Mouse (Mus musculus) MEL (cell line): Measurements from ENCODE around the gene Cpn2. TPM values are rescaled to one million over a fixed set of nuclear protein-coding genes. Genes with fewer than 3 reads are reported as not detected.

ENCODE experiments used
- DNase-seq: peaks from one replicate; pipeline ENCODE4 v3.0.0; 2011; ENCODE audit warnings: low read depth, low spot score
- H3K27ac ChIP-seq: 2 replicates; pipeline ENCODE4 v1.5.1; 2012; ENCODE audit warnings: low read depth, mild to moderate bottlenecking, control low read depth, low read length, moderate library complexity; ENCODE audit not compliant: control insufficient read depth
- H3K27me3 ChIP-seq, 2 experiments: fragments of 150-350 bp in 1 of 2; sonication (generic) in 1 of 2; 2 replicates each; pipeline ENCODE4 v1.6.1; 2012; ENCODE audit warnings: low read length in 2 of 2, mild to moderate bottlenecking in 2 of 2, improper control_type of control experiment in 1 of 2, moderate library complexity in 1 of 2; ENCODE audit not compliant: insufficient read depth in 2 of 2, control insufficient read depth in 1 of 2
- H3K36me3 ChIP-seq, 2 experiments: 2 replicates each; pipeline ENCODE4 v1.6.1; 2012 to 2014; ENCODE audit warnings: low read length in 2 of 2, improper control_type of control experiment in 1 of 2, inconsistent platforms in 1 of 2, mild to moderate bottlenecking in 1 of 2; ENCODE audit not compliant: insufficient read depth in 2 of 2, control insufficient read depth in 1 of 2
- H3K4me1 ChIP-seq, 2 experiments: fragments of 150-350 bp in 1 of 2; sonication (generic) in 1 of 2; 2 replicates each; pipeline ENCODE4 v1.6.1; 2012; ENCODE audit warnings: low read length in 2 of 2, improper control_type of control experiment in 1 of 2, mild to moderate bottlenecking in 1 of 2; ENCODE audit not compliant: insufficient read depth in 2 of 2, control insufficient read depth in 1 of 2
- H3K4me3 ChIP-seq, 2 experiments: fragments of 150-350 bp in 1 of 2; sonication (generic) in 1 of 2; 2 replicates each; pipeline ENCODE4 v1.5.1; 2012; ENCODE audit warnings: low read depth in 2 of 2, low read length in 2 of 2, mild to moderate bottlenecking in 2 of 2, moderate library complexity in 2 of 2, control low read depth in 1 of 2, improper control_type of control experiment in 1 of 2; ENCODE audit not compliant: control insufficient read depth in 1 of 2, insufficient read depth in 1 of 2
- H3K79me2 ChIP-seq: 2 replicates; pipeline ENCODE4 v1.6.1; 2012; ENCODE audit warnings: mild to moderate bottlenecking, low read length, moderate library complexity; ENCODE audit not compliant: control insufficient read depth, poor library complexity, insufficient read depth
- H3K9ac ChIP-seq: 2 replicates; pipeline ENCODE4 v1.6.1; 2012; ENCODE audit warnings: low read depth, mild to moderate bottlenecking, control low read depth, low read length, moderate library complexity; ENCODE audit not compliant: control insufficient read depth, poor library complexity, severe bottlenecking
- H3K9me3 ChIP-seq: fragments of 150-350 bp; sonication (generic); replicated peaks from 2 replicates; pipeline ENCODE4 v1.6.1; 2012; ENCODE audit warnings: mild to moderate bottlenecking, low read length, improper control_type of control experiment, moderate library complexity; ENCODE audit not compliant: insufficient read depth
- BHLHE40 ChIP-seq: IDR thresholded peaks from 2 replicates; pipeline ENCODE4 v1.6.1; 2012; ENCODE audit warnings: low read depth, mild to moderate bottlenecking, inconsistent platforms, low read length, improper control_type of control experiment, borderline replicate concordance
- CHD2 ChIP-seq: IDR thresholded peaks from 2 replicates; pipeline ENCODE4 v1.6.1; 2011; ENCODE audit warnings: low read length, improper control_type of control experiment
- CTCF ChIP-seq, 3 experiments: IDR thresholded peaks in 2 of 3; conservative IDR thresholded peaks in 1 of 3; 2 replicates each; pipeline ENCODE4 v1.5.1; 2011 to 2012; ENCODE audit warnings: low read length in 3 of 3, low read depth in 2 of 3, mild to moderate bottlenecking in 2 of 3, improper control_type of control experiment in 1 of 3, inconsistent platforms in 1 of 3, mixed read lengths in 1 of 3, moderate library complexity in 1 of 3; ENCODE audit not compliant: control insufficient read depth in 1 of 3, insufficient read depth in 1 of 3, poor library complexity in 1 of 3, severe bottlenecking in 1 of 3
- E2F4 ChIP-seq: IDR thresholded peaks from 2 replicates; pipeline ENCODE4 v1.6.1; 2011; ENCODE audit warnings: low read depth, low read length, improper control_type of control experiment, borderline replicate concordance
- EP300 ChIP-seq, 2 experiments: IDR thresholded peaks; 2 replicates each; pipeline ENCODE4 v1.6.1; 2011; ENCODE audit warnings: improper control_type of control experiment in 2 of 2, low read length in 2 of 2, low read depth in 1 of 2, mild to moderate bottlenecking in 1 of 2
- ETS1 ChIP-seq: IDR thresholded peaks from 2 replicates; pipeline ENCODE4 v1.6.1; 2012; ENCODE audit warnings: low read depth, mild to moderate bottlenecking, inconsistent platforms, low read length, improper control_type of control experiment, moderate library complexity
- GATA1 ChIP-seq: IDR thresholded peaks from 2 replicates; pipeline ENCODE4 v1.6.1; 2011; ENCODE audit warnings: low read depth, low read length, improper control_type of control experiment
- HCFC1 ChIP-seq: IDR thresholded peaks from 2 replicates; pipeline ENCODE4 v1.6.1; 2012; ENCODE audit warnings: low read depth, mild to moderate bottlenecking, inconsistent platforms, low read length, improper control_type of control experiment, moderate library complexity
- JUND ChIP-seq: IDR thresholded peaks from 2 replicates; pipeline ENCODE4 v1.6.1; 2011; ENCODE audit warnings: low read depth, mild to moderate bottlenecking, improper control_type of control experiment, low read length
- KAT2A ChIP-seq: conservative IDR thresholded peaks from 2 replicates; pipeline ENCODE4 v1.6.1; 2012; ENCODE audit warnings: low read depth, low read length, improper control_type of control experiment, inconsistent platforms
- MAX ChIP-seq: IDR thresholded peaks from 2 replicates; pipeline ENCODE4 v1.6.1; 2011; ENCODE audit warnings: low read length, improper control_type of control experiment
- MAZ ChIP-seq: IDR thresholded peaks from 2 replicates; pipeline ENCODE4 v1.6.1; 2012; ENCODE audit warnings: low read depth, mild to moderate bottlenecking, inconsistent platforms, low read length, improper control_type of control experiment
- MYB ChIP-seq: IDR thresholded peaks from 2 replicates; pipeline ENCODE4 v1.6.1; 2011; ENCODE audit warnings: mild to moderate bottlenecking, low read depth, low read length, improper control_type of control experiment
- NELFE ChIP-seq: IDR thresholded peaks from 2 replicates; pipeline ENCODE4 v1.6.1; 2011; ENCODE audit warnings: low read depth, low read length, improper control_type of control experiment
- NRF1 ChIP-seq: IDR thresholded peaks from 2 replicates; pipeline ENCODE4 v1.6.1; 2014; ENCODE audit warnings: low read depth, mild to moderate bottlenecking, inconsistent platforms, low read length, improper control_type of control experiment, moderate library complexity; ENCODE audit not compliant: poor library complexity, insufficient read depth, severe bottlenecking
- POLR2A ChIP-seq, 2 experiments: IDR thresholded peaks; 2 replicates each; pipeline ENCODE4 v1.6.1; 2011 to 2012; ENCODE audit warnings: low read length in 2 of 2, mild to moderate bottlenecking in 2 of 2, control low read depth in 1 of 2, improper control_type of control experiment in 1 of 2, low read depth in 1 of 2, moderate library complexity in 1 of 2; ENCODE audit not compliant: control insufficient read depth in 1 of 2, insufficient read depth in 1 of 2, poor library complexity in 1 of 2
- POLR2AphosphoS2 ChIP-seq: IDR thresholded peaks from 2 replicates; pipeline ENCODE4 v1.6.1; 2011; ENCODE audit warnings: low read length, improper control_type of control experiment
- POLR2AphosphoS5 ChIP-seq: IDR thresholded peaks from 2 replicates; pipeline ENCODE4 v1.6.1; 2012; ENCODE audit warnings: low read depth, borderline replicate concordance, mild to moderate bottlenecking, inconsistent platforms, low read length, moderate library complexity, mixed read lengths
- RAD21 ChIP-seq: IDR thresholded peaks from 2 replicates; pipeline ENCODE4 v1.6.1; 2011; ENCODE audit warnings: mild to moderate bottlenecking, low read depth, low read length, improper control_type of control experiment
- RCOR1 ChIP-seq: IDR thresholded peaks from 2 replicates; pipeline ENCODE4 v1.6.1; 2012; ENCODE audit warnings: low read depth, mild to moderate bottlenecking, inconsistent platforms, low read length, improper control_type of control experiment
- SIN3A ChIP-seq: IDR thresholded peaks from 2 replicates; pipeline ENCODE4 v1.6.1; 2012; ENCODE audit warnings: low read length, improper control_type of control experiment, inconsistent platforms
- SMC3 ChIP-seq: IDR thresholded peaks from 2 replicates; pipeline ENCODE4 v1.6.1; 2011; ENCODE audit warnings: low read depth, low read length, improper control_type of control experiment
- TBP ChIP-seq: IDR thresholded peaks from 2 replicates; pipeline ENCODE4 v1.8.0; 2011; ENCODE audit warnings: low read depth, low read length, improper control_type of control experiment
- TCF12 ChIP-seq: IDR thresholded peaks from 2 replicates; pipeline ENCODE4 v1.6.1; 2014; ENCODE audit warnings: low read depth, mild to moderate bottlenecking, inconsistent platforms, low read length, improper control_type of control experiment, moderate library complexity
- UBTF ChIP-seq: IDR thresholded peaks from 2 replicates; pipeline ENCODE4 v1.6.1; 2012; ENCODE audit warnings: low read depth, mild to moderate bottlenecking, inconsistent platforms, low read length, improper control_type of control experiment, moderate library complexity, borderline replicate concordance; ENCODE audit not compliant: insufficient read depth
- ZC3H11A ChIP-seq: IDR thresholded peaks from 2 replicates; pipeline ENCODE4 v1.6.1; 2012; ENCODE audit warnings: low read depth, mild to moderate bottlenecking, inconsistent platforms, low read length, improper control_type of control experiment
- ZMIZ1 ChIP-seq: IDR thresholded peaks from 2 replicates; pipeline ENCODE4 v1.6.1; 2012; ENCODE audit warnings: low read depth, mild to moderate bottlenecking, inconsistent platforms, low read length, improper control_type of control experiment, moderate library complexity
- polyA plus RNA-seq, 2 experiments: library from polyadenylated mRNA; stranded (reverse) in 1 of 2; unstranded in 1 of 2; fragments of >175 nt in 1 of 2; fragments of >200 nt in 1 of 2; gene quantifications; 2 replicates each; pipeline versions ENCODE4 v1.2.1 to v1.2.4; 2012; ENCODE audit warnings: low replicate concordance in 2 of 2, low read depth in 1 of 2; ENCODE audit not compliant: insufficient read length in 2 of 2, insufficient read depth in 1 of 2, missing spikeins in 1 of 2
- total RNA-seq: library from RNA; depleted of rRNA; stranded (reverse); fragments of 300-350 nt; gene quantifications from 2 replicates; pipeline ENCODE4 v1.2.3, GENCODE M21; 2012

Cpn2 gene
- total and polyA plus RNA-seq, 3 experiments, result not detected

DNA sequence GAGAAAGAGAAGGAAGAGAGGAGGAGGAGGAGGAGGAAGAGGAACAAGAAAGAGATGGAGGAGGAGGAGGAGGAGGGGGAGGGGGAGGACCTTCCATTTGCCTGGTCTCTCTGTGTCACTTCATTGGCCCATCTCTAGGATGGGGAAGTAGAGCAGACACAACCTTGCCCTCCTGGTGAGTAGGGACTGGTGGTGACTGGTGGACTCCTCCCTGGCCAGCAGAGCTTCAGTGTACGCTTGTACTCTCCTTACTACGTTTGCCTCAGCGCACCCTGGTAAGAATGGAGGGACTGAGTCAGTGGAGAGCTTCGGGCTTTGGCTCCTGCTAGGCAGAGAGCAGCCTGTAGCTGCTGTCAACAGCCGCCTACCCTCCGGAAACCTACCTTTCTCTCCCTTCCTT lies 35.4 kb upstream of the Cpn2 start:
- DNase-seq, result peak; percentile 67
- H3K4me3 ChIP-seq, result no peak overlapping the region
- no peaks in the 10 kb centered on the region for H3K9me3 ChIP-seq
- no peak overlapping the region for H3K9ac ChIP-seq
- peaks cover 0 to 2% of the 10 kb centered on the region in 2 experiments; a peak in 2 of 4 replicates for H3K27me3 ChIP-seq
- TF ChIP-seq KAT2A (no peak), ZMIZ1 (no peak), HCFC1 (no peak), MAX (no peak), CHD2 (no peak), GATA1 (no peak), EP300 (IDR thresholded peaks at IDR 0.05; ENCODE audit: low read depth in 1 of 2, low read length in 2 of 2) (no peak), TCF12 (no peak), CTCF (IDR thresholded peaks at IDR 0.05 in 2 of 3, conservative IDR thresholded peaks at IDR 0.05 in 1 of 3; ENCODE audit: control insufficient read depth in 1 of 3, insufficient read depth in 1 of 3, low read depth in 2 of 3, low read length in 3 of 3, poor library complexity in 1 of 3, severe bottlenecking in 1 of 3) (no peak), TBP (no peak), POLR2AphosphoS5 (no peak), NELFE (no peak), JUND (no peak), BHLHE40 (no peak), POLR2A (IDR thresholded peaks at IDR 0.05; ENCODE audit: control insufficient read depth in 1 of 2, insufficient read depth in 1 of 2, low read depth in 1 of 2, low read length in 2 of 2, poor library complexity in 1 of 2) (no peak), RAD21 (no peak), ETS1 (no peak), SMC3 (no peak), E2F4 (no peak), MAZ (no peak)
- no peak overlapping the region for H3K27ac ChIP-seq
- H3K79me2 ChIP-seq, result peaks cover 5% of the 10 kb centered on the region; the same call in 1 of the 2 replicates
- no peaks in the 10 kb centered on the region for H3K36me3 ChIP-seq
- peaks cover 0 to 5% of the 10 kb centered on the region in 2 experiments; a peak in 2 of 4 replicates for H3K4me1 ChIP-seq

DNA sequence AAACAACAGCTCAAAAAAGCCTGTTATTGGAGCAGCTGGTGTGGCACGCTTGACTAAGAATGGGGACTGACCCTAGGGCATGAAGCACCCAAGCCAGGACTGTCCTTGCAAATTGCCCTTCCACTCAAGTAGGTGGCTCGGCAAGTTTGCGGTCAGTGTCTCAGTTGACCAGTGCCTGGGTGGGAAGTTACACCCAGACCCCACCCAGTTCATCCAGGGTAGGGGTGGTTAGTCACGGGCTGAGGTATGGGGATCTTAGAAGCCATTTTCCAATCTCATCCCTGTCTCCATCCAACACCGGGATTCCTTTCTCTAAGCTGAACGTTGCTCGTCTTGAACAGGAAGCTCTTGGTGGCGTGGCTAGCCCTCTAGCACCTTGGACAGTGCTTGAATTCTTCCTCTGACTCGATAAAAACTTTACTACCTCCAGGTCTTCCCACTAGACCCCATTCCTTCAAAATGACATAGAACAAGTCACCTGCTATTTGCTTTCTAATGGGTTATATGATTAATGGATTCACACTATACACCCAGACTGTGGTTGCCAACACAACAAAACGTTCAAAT lies 32.5 kb upstream of the Cpn2 start:
- H3K9ac ChIP-seq, result no peak overlapping the region
- H3K9me3 ChIP-seq, result no peaks in the 10 kb centered on the region
- H3K27ac ChIP-seq, result no peak overlapping the region
- DNase-seq, result peak; percentile 55
- H3K36me3 ChIP-seq, result no peaks in the 10 kb centered on the region
- H3K79me2 ChIP-seq, result no peaks in the 10 kb centered on the region
- H3K27me3 ChIP-seq, result peaks cover 2% of the 10 kb centered on the region in 2 experiments; a peak in 3 of 4 replicates
- H3K4me3 ChIP-seq, result no peak overlapping the region
- peaks cover 0 to 3% of the 10 kb centered on the region in 2 experiments; a peak in 1 of 4 replicates for H3K4me1 ChIP-seq
- TF ChIP-seq GATA1, result no peak
- TF ChIP-seq NRF1, result no peak
- no peak for TF ChIP-seq POLR2AphosphoS2
- TF ChIP-seq UBTF, result no peak
- TF ChIP-seq SIN3A, result no peak
- TF ChIP-seq MYB, result no peak
- no peak for TF ChIP-seq EP300 (IDR thresholded peaks at IDR 0.05; ENCODE audit: low read depth in 1 of 2, low read length in 2 of 2)
- TF ChIP-seq CTCF (IDR thresholded peaks at IDR 0.05 in 2 of 3, conservative IDR thresholded peaks at IDR 0.05 in 1 of 3; ENCODE audit: control insufficient read depth in 1 of 3, insufficient read depth in 1 of 3, low read depth in 2 of 3, low read length in 3 of 3, poor library complexity in 1 of 3, severe bottlenecking in 1 of 3), result no peak
- no peak for TF ChIP-seq POLR2AphosphoS5
- TF ChIP-seq HCFC1, result no peak
- no peak for TF ChIP-seq TCF12
- TF ChIP-seq MAX, result no peak
- no peak for TF ChIP-seq MAZ
- no peak for TF ChIP-seq BHLHE40
- TF ChIP-seq ZC3H11A, result no peak
- TF ChIP-seq RCOR1, result no peak
- no peak for TF ChIP-seq ETS1
- TF ChIP-seq, all 39 proteins: peak for 0
